Mouse (Mus musculus) C2C12 (cell line): ENCODE measurements around the gene Senp2.

Experiments used
- CEBPB ChIP-seq: IDR thresholded peaks from one replicate; pipeline ENCODE4 v1.6.1; 2011; ENCODE audit warnings: low read depth, mild to moderate bottlenecking, control low read depth, moderate library complexity
- CTCF ChIP-seq: IDR thresholded peaks from one replicate; pipeline ENCODE4 v1.5.1; 2011; ENCODE audit not compliant: control insufficient read depth, insufficient read depth, insufficient read length
- FOSL1 ChIP-seq: IDR thresholded peaks from one replicate; pipeline ENCODE4 v1.8.0; 2011; ENCODE audit warnings: mild to moderate bottlenecking, low read length; ENCODE audit not compliant: poor library complexity, insufficient read depth, severe bottlenecking
- MAX ChIP-seq: IDR thresholded peaks from one replicate; pipeline ENCODE4 v1.6.1; 2011; ENCODE audit warnings: mild to moderate bottlenecking, control low read depth
- MYOD1 ChIP-seq: IDR thresholded peaks from one replicate; pipeline ENCODE4 v1.6.1; 2011; ENCODE audit warnings: low read depth; ENCODE audit not compliant: control insufficient read depth, insufficient read length
- MYOG ChIP-seq: IDR thresholded peaks from one replicate; pipeline ENCODE4 v1.6.1; 2011; ENCODE audit not compliant: control insufficient read depth, insufficient read length; ENCODE audit errors: extremely low read depth
- USF1 ChIP-seq: IDR thresholded peaks from one replicate; pipeline ENCODE4 v1.6.1; 2011; ENCODE audit warnings: low read depth, mild to moderate bottlenecking, control low read depth, moderate library complexity

DNA sequence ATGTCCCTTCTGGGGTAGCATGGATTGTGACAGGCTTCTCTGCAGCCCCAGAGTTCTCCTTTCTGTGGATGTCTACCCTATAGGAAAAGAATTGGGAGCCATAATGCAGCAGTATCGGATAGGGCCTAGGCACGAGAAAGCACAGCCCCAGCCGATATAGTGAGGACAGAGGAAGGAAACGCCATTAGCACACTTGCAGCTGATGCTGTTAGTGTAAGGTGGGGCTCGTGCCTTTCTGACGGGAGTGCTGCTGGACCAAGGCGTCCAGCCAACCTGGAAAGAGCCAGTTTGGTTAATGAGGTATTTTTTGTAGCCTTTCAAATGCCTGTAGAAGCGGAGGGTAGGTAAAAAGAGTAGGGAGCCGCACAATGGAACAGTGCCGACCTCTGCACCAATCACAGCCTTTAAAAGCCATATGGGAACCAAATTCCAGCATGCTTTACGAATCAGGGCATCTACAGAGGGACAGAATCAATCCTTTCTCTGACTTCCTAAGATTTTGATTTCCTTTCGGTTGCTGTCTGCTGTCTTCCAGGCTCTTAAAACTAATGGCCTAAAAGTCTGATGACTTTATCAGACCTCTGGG, 70.9 kb downstream of the Senp2 start:
- no peak for TF ChIP-seq CTCF
- no peak for TF ChIP-seq CEBPB
- no peak for TF ChIP-seq MAX
- TF ChIP-seq MYOD1 = no peak
- no peak for TF ChIP-seq MYOG
- no peak for TF ChIP-seq USF1
- no peak for TF ChIP-seq FOSL1
